In the genomic region with DNA sequence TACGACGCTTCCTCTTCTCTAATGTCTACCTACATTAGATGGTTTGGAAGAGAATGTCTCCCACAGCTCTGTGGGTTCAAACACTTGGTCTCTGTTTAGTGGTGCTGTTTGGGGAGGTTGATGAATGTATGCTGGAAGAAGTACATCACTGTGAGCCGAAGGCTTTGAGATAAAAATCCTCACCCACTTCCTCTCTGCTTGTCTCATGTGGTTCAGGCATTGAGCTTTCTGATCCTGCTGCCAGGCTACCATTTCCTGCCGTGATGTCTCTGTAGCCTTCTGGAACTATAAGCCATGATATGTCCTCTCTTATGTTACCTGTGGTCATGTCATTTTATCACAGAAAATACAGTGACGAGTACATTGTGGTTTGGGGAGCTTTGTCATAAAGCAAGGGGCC, we compare ENCODE assay signal across 24 mouse cellular contexts.
DNase-seq lines count a peak whose midpoint lies in the region; ATAC-seq and TF ChIP-seq lines count a peak whose summit lies in the region.
"Had no signal": no experiment of that assay in that cellular context is flagged by ENCODE, and none has a peak within 500 bp of the region (broad histone marks: within the 10 kb centered on the region; RNA-seq: fewer than 3 reads in every experiment).

No protein-coding gene starts in this region.

- no peak overlapping the region for H3K4me2 ChIP-seq in hindbrain, postnatal 0 days (ENCODE audit: low read depth, low read length)
- H3K4me2 ChIP-seq: embryonic facial prominence, embryonic 15.5 days; hindbrain, embryonic 13.5 days had no signal

- H3K4me1 ChIP-seq in hindbrain, postnatal 0 days (ENCODE audit: insufficient read depth, low read length) = no peaks in the 10 kb centered on the region
- H3K4me1 ChIP-seq: embryonic facial prominence, embryonic 15.5 days; heart, embryonic 10.5 days had no signal

- no peak for TF ChIP-seq CTCF in hindbrain, postnatal 0 days (IDR thresholded peaks at IDR 0.05; ENCODE audit: low read depth)

- H3K27ac ChIP-seq in hindbrain, postnatal 0 days = no peak overlapping the region
- H3K27ac ChIP-seq: embryonic facial prominence, embryonic 15.5 days; gastrocnemius, adult 2 months; heart, embryonic 10.5 days; hindbrain, embryonic 13.5 days had no signal

- peak; percentile 3 for DNase-seq in CD4-positive, CD25-positive, alpha-beta regulatory T cell, adult 2 months (ENCODE audit: low read depth, low spot score)
- peak; percentile 68 for DNase-seq in thymus, postnatal 0 days (ENCODE audit: low spot score)
- DNase-seq in thymus, postnatal 36 days = peak; percentile 16 to 32
- DNase-seq in hindbrain, postnatal 0 days (ENCODE audit: low spot score) = no peak
- DNase-seq in adrenal gland, postnatal 10 days = no peak
- DNase-seq in layer of hippocampus, postnatal 10 days (ENCODE audit: low spot score in 2 of 2) = no peak
- DNase-seq: adrenal gland, postnatal 36 days; cerebellum, adult 11 months; cerebellum, adult 8-10 months; cerebellum, postnatal 14 days; embryo, embryonic 11 days; gastrocnemius, adult 2 months; gastrocnemius, postnatal 36 days; heart, adult 18-20 months; heart, postnatal 10 days had no signal

- H3K9me3 ChIP-seq in hindbrain, postnatal 0 days (ENCODE audit: low read length) = no peaks in the 10 kb centered on the region
- H3K9me3 ChIP-seq: embryonic facial prominence, embryonic 15.5 days; heart, embryonic 10.5 days; hindbrain, embryonic 13.5 days had no signal

- WGBS in hindbrain, postnatal 0 days = 92% methylated on average over 5 of the region's 5 CpGs

- H3K4me3 ChIP-seq in hindbrain, postnatal 0 days (ENCODE audit: low read length) = no peak overlapping the region
- H3K4me3 ChIP-seq: embryonic facial prominence, embryonic 15.5 days; erythroblast, embryonic 14.5 days; gastrocnemius, adult 2 months; heart, embryonic 10.5 days; hindbrain, embryonic 13.5 days had no signal

- no peak overlapping the region for H3K9ac ChIP-seq in hindbrain, postnatal 0 days (replicated peaks; ENCODE audit: low read length)
- H3K9ac ChIP-seq: embryonic facial prominence, embryonic 15.5 days; hindbrain, embryonic 13.5 days had no signal

- ATAC-seq in CD4-positive, CD25-positive, alpha-beta regulatory T cell, adult 4 months = no peak
- peak; percentile 50 for ATAC-seq in inflammation-experienced regulatory T-cells, adult 6 months
- no peak for ATAC-seq in hindbrain, postnatal 0 days
- ATAC-seq: activated CD4-positive, CD25-positive, alpha-beta regulatory T cell, adult 4 months; forebrain, embryonic 16.5 days; intestine, embryonic 16.5 days had no signal

- no peaks in the 10 kb centered on the region for H3K27me3 ChIP-seq in hindbrain, postnatal 0 days (ENCODE audit: insufficient read depth, low read length)
- H3K27me3 ChIP-seq: embryonic facial prominence, embryonic 15.5 days; hindbrain, embryonic 13.5 days had no signal

- H3K36me3 ChIP-seq in hindbrain, postnatal 0 days (ENCODE audit: insufficient read depth, low read length) = no peaks in the 10 kb centered on the region
- H3K36me3 ChIP-seq: embryonic facial prominence, embryonic 15.5 days; heart, embryonic 10.5 days; hindbrain, embryonic 13.5 days had no signal

Comparison
In these comparisons a context has a peak if more than half of its experiments do, and no peak if none do; other contexts are left out.
1. DNase-seq: peak in CD4-positive, CD25-positive, alpha-beta regulatory T cell, adult 2 months (single experiment), thymus, postnatal 0 days (single experiment) and thymus, postnatal 36 days (2 of 2); none in hindbrain, postnatal 0 days (single experiment), adrenal gland, postnatal 10 days (single experiment) and layer of hippocampus, postnatal 10 days (0 of 2).